Mouse (Mus musculus): ENCODE data around the gene Ddx18. TPM values are rescaled to one million over a fixed set of nuclear protein-coding genes. Genes with fewer than 3 reads are reported as not detected.

The Ddx18 gene
- total RNA-seq, 4 experiments from 2014 or later = 16.6 to 19.8 (median 18.0) TPM

DNA sequence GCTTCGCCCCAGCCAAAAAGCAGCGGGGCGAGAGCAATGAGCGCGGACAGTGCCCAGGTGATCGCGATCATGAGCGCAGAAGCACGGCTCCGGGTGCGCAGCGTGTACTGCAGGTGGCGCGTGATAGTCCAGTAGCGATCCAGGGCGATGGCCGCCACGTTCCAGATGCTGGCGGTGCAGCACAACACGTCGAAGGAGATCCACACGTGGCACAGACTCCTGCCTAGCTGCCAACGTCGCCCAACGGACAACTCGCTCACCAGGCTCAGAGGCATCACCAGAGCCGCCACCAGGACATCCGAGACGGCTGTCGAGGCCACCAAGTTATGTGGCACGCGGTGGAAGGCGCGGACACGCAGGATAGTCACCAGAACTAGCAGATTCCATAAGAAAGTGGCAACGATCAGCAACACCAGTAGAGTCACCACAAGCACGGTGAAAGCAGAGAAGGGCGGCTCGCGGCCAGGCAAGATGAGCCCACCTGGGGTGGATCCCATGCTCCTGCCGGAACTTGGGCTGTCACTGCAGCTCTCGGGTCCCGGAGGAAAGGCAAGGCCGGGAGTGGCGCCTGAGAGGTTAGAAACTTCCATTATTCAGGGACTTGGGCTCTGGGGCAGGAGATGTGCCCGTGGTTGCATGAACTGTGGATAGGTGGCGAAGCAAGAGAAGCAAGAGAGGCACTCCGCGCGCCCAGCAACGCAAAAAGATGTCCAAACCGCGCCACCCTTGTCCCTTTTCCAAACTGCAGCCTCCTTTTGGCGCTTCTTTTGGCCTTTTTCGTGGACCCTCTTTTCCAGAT lies 40.0 kb downstream of the Ddx18 start:
- no peak for DNase-seq (ENCODE audit: low spot score)

DNA sequence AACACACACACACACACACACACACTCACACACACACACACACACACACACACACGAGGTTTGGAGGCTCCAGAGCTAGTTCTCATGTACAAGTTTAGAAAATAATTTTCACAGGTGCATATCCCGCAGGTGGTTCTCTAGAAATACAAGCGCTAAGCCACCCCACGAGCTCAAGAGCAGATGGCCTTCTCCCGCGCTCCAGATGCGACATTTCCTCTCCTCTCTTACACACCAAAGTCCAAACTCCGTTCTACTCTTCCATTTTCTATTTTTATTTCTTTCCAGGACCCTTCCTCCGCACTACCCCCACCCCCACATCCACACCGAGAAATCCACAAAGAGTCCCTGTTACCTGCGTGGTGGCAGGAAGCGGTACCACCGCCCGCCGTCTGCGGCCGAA lies 40.7 kb downstream of the Ddx18 start:
- no peak for DNase-seq (ENCODE audit: low spot score)

DNA sequence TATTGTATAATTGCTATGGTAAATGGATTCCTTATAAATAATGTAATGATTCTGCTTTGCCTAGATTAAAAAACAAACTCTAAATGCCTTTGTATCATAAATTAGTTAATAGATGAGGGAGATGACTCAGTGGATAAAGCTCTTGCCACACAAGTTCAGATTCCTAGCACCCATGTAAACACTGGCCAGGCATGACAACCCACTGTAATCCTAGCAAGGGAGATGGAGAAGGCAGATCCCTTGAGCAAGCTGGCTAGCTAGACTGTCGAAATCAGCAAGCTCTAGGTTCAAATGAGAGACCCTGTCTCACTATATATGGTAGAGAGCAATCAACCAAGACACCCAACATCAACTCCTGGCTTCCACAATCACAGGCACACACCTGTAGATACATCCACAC lies 49.2 kb downstream of the Ddx18 start:
- no peak for DNase-seq (ENCODE audit: low spot score)

DNA sequence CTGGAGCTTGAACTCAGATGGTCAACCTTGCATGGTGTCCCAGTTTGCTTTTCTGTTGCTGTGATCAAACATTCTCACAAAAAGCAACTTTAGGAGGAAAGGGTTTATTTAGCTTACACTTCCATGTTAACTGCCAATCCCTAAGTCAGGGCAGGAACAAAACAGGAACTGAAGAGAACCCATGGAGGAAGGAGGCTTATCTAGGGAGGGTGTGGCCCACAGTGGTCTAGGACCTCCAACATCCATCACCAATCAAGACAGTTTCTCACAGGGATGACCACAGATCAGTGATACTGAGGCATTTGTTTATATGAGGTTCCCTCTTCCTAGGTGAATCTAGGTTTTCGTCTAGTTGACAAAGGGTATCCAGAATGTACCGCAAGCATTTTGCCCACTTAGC lies 55.8 kb downstream of the Ddx18 start:
- no peak for DNase-seq (ENCODE audit: low spot score)

DNA sequence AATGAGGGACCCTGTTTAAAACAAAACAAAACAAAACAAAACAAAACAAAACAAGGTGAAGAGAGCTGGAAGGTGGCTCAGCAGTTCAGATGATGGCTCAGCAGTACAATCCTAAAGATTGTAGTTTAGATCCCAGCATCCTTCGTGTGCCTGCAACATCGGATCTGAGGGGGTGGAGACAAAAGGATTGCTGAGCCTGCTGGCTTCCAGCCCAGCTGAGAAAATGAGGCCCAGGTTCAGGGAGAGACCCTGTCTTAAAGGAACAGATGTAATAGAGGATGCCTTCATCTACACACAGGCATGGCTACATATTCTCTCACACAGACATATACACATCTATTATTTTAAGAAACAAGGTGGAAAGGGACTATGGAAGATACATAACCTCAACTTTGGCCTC lies 56.6 kb downstream of the Ddx18 start:
- DNase-seq (ENCODE audit: low spot score) = no peak

DNA sequence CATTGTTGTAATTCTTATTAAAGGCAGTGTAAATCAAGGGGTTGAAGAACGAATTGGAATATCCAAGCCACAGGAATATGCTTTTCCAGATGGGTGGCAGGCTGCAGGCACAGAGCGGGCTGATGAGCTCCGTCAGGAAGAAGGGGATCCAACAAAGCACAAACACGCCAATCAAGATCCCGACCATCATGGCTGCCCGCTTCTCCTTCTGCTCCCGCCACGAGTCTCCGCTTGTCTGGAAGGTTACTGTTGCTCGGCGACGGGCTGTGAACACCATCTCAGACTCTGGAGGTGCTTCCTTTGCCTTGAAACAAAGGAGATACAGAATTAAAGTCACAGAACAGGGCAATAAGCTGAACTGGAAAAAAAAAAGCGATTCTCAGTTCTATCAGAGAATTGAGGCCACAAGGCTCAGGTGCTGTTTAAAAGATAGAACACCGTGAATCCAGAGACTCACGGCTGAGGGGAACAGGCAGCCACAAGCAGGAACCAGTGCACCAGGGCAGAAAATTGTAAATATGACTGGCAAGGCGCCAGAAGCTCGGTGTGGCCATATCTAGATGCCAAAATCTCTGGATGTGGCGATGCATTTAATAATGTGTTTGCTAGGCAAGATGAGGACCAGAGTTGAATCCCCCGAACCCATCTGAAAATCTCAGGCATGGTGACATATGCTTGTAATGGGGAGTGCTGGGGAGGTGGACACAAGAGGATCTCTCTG lies 57.2 kb downstream of the Ddx18 start:
- no peak for DNase-seq (ENCODE audit: low spot score)

DNA sequence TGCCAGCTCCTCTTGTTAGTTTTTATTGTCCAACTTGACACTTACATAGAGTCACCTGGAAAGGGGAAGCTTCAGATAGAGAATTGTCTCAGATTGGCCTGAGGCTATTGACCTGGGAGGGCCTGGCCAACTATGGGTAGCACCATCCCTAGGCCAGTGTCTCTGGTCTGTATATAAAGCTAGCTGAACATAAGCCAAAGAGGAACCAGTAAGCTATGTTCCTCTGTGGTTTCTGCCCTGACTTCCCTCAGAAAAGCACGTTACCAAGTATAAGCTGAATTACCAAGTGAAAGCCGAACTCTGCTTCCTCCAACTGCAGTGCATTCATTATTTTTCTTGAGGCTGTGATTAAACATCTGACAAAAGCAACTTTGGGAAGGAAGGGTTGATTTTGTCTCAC lies 59.1 kb downstream of the Ddx18 start:
- DNase-seq (ENCODE audit: low spot score) = no peak

Other genes with a start within 250 kb of the Ddx18 start
- gene Insig2, start 235.4 kb downstream of the Ddx18 start, total RNA-seq (2022) = 10 to 100 TPM; 54.8 to 70.6 (median 64.6) TPM
- gene Ccdc93, start 136.9 kb downstream of the Ddx18 start, total RNA-seq (2022) = 10 to 100 TPM; 12.9 to 16.1 (median 14.4) TPM
- not detected for gene Htr5b, start 39.5 kb downstream of the Ddx18 start, total RNA-seq (2022)